Mouse (Mus musculus) lung, postnatal 36 days (tissue): Measurements from ENCODE around the gene Slc5a11.
A peak's percentile ranks its signal among the peaks of the same experiment; 100 is the strongest.

Experiments used
- DNase-seq: peaks from one replicate; pipeline ENCODE4 v3.0.0; 2022; ENCODE audit warnings: mixed read lengths

Slc5a11 gene

DNA sequence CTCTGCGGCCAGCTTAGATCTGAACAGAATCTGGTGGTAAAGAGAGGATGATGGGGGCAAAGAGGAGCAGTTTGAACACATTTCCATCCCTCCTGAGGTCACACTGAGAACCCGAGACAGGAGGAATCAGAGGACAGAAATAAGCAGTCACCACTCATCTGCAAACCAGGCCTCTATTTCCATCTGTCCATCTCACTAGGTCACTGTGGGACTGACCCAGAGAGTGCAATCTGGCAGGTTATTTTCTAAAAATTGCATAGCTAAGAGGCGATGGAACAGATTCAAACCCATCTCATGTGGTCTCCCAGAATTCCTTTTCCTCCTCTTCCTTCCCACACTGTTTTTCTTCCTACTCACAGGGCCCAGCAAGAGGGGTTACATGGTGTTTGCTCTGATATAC lies 73.3 kb downstream of the Slc5a11 start:
- no peak for DNase-seq

DNA sequence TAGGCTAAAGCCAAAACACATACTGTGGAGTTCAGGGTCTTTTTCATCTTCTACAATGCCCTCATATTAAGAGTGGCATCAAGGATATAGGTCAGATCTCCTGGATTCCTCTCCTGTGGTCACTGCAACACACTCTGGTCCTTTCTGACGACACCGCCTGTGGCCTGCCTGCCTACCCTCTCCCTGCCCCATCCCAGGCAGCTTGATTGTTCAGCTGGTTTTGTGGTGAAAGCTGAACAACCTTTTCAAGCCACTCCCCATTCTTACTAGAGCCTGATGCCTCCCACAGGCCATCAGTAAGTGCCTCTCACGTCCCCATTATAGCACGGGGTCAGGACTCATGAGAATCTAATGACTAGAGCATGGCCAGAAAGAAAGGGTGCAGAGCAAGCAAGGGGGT lies 74.6 kb downstream of the Slc5a11 start:
- DNase-seq = no peak

DNA sequence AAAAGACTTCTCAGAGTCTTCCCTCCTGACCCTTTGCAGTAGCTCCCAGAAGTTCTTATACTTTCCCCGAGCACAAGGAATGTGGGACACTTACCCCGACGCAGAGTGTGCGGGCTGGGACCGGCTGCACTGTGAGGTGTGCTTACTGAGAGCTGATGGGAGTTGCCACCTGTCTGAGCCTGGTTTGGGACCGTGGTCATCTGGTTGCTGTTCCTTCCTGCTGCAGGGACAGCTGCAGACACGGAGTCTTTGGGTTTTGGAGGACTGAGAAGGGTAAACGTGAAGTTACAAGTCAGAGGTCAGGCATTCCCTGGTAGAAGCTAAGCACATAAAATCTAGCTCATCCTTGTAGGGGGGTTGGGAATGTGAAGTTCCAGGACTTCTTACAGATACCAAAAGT lies 77.4 kb downstream of the Slc5a11 start:
- no peak for DNase-seq

DNA sequence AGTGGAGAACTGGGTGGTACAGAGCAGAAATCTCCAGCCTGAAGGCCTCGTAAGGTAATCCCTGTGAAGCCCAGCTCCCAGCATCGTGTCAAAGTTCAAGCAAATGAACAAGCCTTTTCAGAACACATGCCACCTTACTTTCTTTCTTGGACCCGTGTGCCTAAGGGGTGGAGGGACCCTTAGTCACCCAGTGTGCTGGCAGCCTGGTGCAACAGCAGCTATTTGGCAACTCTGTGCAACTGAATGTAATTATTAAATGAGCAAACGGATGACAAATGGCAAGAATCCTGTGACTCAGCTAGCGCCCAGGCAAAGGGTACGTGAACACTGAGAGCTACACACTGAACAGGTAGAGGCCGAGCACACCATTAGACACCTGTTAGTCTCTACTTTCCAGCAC lies 79.3 kb downstream of the Slc5a11 start:
- DNase-seq = no peak

DNA sequence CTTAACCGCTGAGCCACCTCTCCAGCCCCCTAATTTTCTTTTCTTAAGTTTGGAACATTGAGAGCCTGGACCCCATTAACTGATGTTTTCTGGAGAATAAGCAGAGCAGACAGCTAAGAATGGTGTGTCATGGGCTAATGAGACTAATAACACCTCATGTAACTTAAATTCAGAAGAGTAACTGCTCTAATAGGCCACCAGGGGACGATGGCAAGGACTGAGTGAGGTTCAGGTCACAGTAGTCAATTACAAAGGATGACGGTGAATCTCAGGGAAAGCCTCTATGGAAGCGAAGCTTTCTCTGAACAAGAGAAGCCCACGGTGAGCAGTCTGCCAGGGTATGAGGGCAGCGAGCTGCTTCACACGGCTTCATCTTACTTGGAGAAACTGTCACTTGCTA lies 80.8 kb downstream of the Slc5a11 start:
- no peak for DNase-seq

DNA sequence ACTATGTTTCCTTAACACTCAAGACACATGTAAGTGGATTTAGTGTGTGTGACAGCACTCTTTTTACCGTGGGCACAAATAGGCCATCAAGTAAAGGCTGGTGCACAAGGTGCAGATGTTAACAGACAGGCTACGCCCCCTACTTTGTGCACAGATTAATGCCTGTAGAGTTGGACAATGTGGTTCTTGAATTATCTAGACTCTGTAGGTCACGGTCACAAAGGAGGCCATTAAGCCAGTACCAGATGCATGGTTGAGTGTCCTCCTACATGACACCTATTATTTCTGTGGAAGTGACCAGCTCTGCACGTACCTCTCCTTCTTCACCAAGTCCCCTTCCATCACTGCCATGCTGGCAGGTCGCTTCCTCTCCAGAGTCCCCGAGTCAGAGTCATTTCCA lies 81.5 kb downstream of the Slc5a11 start:
- DNase-seq = no peak

DNA sequence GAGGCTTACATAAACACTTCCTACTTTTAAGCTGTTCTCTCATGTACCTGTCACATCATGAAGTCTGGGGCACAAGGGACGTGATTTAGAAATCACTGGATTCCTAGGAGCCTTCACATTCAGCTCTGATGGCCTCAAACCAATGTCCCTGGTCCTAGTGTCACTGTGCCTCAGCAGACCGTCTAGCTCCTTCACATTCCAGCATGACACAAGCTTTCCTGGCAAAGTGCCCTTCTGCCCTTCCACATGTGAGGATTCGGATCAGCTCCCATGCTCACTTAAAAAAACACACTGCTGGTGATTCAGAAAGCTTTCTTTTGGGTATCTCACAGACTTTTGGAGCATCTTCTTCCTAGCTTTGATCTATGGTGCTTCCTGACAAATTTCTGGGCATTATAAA lies 83.6 kb downstream of the Slc5a11 start:
- peak; percentile 17 for DNase-seq

DNA sequence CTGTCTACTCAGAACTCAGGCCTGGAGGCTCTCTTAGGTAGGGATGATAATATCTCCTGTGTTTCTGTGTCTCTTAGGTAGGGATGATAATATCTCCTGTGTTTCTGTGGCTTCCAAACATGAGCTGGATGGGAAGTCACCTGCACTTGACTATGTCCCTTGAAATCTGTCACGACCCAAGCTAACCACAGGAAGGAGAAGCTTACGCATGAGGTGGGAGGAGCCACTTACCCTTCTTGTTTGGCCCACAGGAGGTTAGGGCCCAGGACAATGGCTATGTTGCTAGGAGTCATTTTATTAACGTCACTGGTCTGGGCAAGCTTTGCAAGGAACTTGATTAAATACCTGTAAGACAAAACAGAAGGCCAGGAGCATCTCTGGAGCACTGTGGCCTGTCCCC lies 85.7 kb downstream of the Slc5a11 start:
- no peak for DNase-seq

DNA sequence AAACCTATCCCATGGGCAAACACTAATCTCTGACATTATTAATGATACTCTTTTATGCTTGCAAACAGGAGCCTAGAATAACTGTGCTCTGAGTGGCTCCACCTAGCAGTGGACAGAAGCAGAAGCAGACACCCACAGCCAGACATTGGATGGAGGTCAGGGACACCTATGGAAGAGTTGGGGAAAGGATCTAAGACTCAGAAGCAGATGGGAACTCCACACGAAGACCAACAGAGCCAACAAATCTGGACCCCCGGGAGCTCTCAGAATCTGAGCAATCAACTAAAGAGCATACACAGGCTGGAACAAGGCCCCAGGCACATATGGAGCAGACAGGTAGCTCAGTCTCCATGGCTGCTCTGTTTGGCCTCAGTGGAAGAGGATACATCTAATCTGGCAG lies 90.8 kb downstream of the Slc5a11 start:
- no peak for DNase-seq

DNA sequence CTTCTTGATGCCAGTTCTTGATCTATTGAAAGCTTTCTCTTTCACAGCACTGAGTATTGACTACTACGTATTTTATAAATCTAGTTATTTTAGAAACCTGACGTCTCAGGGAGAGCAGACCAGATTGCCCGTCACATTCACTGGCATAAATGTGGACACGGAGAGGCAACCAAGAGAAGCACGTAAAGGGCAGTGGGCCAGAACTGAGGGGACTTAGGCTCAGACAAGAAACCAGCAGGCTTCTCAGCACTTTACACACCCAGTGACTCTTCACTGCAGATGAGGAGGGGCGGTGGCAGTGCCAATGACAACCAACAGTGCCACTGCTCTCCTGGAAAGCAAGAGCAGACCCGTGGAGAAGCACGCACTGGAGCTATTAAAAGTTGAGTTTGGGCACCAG lies 92.7 kb downstream of the Slc5a11 start:
- no peak for DNase-seq

DNA sequence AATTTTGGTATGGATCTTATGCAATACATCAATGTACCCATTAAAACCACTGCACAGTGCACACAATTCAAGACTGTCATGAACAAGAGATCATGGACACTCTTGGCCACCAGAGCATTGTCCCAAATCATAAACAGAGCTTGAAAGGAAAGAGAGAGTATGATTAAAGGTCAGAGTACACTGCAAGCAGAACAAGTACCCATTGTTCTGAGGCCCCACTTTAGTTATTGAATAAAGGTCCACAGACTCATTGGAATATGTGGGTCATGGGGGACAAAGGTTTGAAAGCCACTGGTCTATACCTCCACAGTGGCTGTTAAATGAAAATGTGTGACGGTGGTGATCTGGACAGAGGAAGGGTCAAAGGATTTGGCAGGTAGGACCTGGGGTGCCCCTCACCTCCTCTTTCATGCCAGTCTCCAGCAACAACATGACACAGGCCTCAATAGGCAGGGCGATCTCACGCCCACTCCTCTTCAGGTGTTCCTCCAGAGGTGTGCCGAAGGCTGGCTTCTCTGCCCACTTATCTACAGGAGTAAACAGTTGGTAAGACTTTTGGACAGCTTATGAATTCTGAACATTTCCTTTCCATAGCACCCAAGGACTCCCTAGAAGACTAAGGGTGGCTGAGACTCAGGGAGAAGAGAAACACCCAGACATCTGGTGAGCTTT lies 93.4 kb downstream of the Slc5a11 start:
- no peak for DNase-seq

DNA sequence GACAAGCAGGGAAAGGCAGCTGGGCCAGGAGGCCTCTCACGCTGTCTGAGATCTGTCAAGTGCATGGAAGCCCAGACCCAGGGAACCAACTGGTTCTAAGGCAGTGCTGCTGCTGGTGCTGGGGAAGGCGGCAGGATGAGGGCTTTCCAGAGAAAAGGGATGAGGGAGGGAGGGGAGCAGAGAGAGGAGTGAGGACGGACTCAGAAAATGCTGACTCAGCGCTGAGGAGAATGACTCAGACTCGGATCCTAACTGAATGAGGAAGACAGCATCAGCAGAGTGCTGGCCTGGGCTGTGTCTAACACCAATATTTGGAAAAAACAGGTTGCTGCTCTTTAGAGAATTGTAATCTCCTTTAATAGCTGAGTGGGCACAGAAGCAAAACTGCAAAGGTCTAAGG lies 97.3 kb downstream of the Slc5a11 start:
- DNase-seq = no peak

DNA sequence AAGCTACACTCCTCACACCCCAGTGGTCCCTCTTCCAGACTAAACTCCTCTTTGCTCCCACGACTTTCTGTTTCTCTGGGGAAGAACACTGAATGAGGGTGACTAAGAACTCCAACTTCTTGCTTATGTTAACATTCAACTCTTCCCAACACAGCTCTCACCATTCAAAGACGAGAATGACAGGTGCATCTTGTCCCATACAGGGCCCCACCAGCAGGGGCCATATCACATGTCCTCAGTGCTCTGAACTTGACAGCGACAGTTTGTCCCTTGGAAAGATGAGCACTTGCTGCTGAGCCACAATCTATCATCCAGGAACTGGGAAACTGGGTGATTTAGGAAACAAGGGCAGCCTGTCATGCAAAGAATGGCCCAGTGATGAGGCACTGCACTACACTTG lies 98.2 kb downstream of the Slc5a11 start:
- no peak for DNase-seq

DNA sequence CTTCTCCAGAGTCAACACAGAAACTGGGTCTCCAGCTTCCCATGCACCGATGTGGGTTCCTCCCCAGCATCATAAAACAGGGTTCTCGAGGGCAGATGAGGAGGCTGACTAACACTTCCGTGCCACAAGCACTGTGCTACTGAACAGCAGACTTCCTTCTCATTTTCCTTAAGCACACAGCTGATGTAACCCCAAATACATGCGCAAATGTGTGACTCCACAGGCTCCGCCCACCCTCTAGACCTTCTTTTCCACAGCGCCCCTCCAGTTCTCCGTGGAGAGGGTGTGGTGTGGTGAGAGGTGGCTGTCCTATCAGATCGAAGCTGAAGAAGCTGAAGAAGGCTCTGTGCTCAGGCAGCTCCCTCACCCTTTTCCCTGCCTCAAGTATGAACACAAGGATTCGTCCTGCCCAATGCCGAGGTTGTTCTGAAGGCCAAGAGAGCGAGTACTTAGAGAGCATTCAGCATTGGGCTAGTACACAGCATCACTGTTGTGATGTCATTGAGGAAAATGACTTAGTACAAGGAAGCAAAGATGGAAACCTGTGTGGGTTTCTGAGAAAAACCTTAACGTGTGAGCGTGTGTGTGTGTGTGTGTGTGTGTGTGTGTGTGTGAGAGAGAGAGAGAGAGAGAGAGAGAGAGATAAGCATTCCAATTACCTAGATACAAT lies 108.0 kb downstream of the Slc5a11 start:
- peak; percentile 69 for DNase-seq
